ENCODE assay signal across 9 mouse cellular contexts in genomic region chr11:60027272-60027671, GRCm38 (mm10). TPM values are rescaled to one million over a fixed set of nuclear protein-coding genes. Genes with fewer than 3 reads are reported as not detected.
DNase-seq lines count a peak whose midpoint lies in the region; ATAC-seq and TF ChIP-seq lines count a peak whose summit lies in the region.
"Had no signal": no experiment of that assay in that cellular context is flagged by ENCODE, and none has a peak within 500 bp of the region (broad histone marks: within the 10 kb centered on the region; RNA-seq: fewer than 3 reads in every experiment).

No protein-coding gene starts in this region.

- TF ChIP-seq CTCF in midbrain, postnatal 0 days (IDR thresholded peaks at IDR 0.05): peak; percentile 87

- WGBS in hindbrain, embryonic 10.5 days: 1% methylated on average over 2 of the region's 2 CpGs
- WGBS in hindbrain, embryonic 12.5 days: 4% methylated on average over 2 of the region's 2 CpGs
- WGBS in intestine, embryonic 14.5 days: 3% methylated on average over 2 of the region's 2 CpGs
- 6% methylated on average over 2 of the region's 2 CpGs for WGBS in midbrain, postnatal 0 days

- H3K9ac ChIP-seq in hindbrain, embryonic 12.5 days: no peak overlapping the region
- no peak overlapping the region for H3K9ac ChIP-seq in intestine, embryonic 14.5 days (ENCODE audit: low read length)
- no peak overlapping the region for H3K9ac ChIP-seq in midbrain, postnatal 0 days (replicated peaks; ENCODE audit: low read length, poor library complexity, severe bottlenecking)
- H3K9ac ChIP-seq: stomach, embryonic 15.5 days had no signal

- H3K4me3 ChIP-seq in hindbrain, embryonic 10.5 days: no peak overlapping the region
- H3K4me3 ChIP-seq in hindbrain, embryonic 12.5 days: no peak overlapping the region
- no peak overlapping the region for H3K4me3 ChIP-seq in intestine, embryonic 14.5 days (ENCODE audit: low read depth, low read length)
- no peak overlapping the region for H3K4me3 ChIP-seq in midbrain, postnatal 0 days (ENCODE audit: low read depth, low read length)
- H3K4me3 ChIP-seq: stomach, embryonic 15.5 days had no signal

- H3K4me2 ChIP-seq in hindbrain, embryonic 12.5 days (replicated peaks): no peak overlapping the region
- no peak overlapping the region for H3K4me2 ChIP-seq in intestine, embryonic 14.5 days (ENCODE audit: low read length)
- no peak overlapping the region for H3K4me2 ChIP-seq in midbrain, postnatal 0 days (ENCODE audit: low read depth, low read length, poor library complexity, severe bottlenecking)
- H3K4me2 ChIP-seq: stomach, embryonic 15.5 days had no signal

- intact Hi-C loops in left cerebral cortex, postnatal 14 days (cut with DNase I): loop anchor here (1.0 to 2.0 kb wide), 2 partner anchors 62 to 146 kb away; no protein-coding TSS in a partner anchor

- no peaks in the 10 kb centered on the region for H3K9me3 ChIP-seq in hindbrain, embryonic 10.5 days
- H3K9me3 ChIP-seq in hindbrain, embryonic 12.5 days (replicated peaks): no peaks in the 10 kb centered on the region
- no peaks in the 10 kb centered on the region for H3K9me3 ChIP-seq in intestine, embryonic 14.5 days (ENCODE audit: control insufficient read depth, low read length)
- no peaks in the 10 kb centered on the region for H3K9me3 ChIP-seq in midbrain, postnatal 0 days (ENCODE audit: low read length)
- H3K9me3 ChIP-seq: stomach, embryonic 15.5 days had no signal

- ATAC-seq in hindbrain, embryonic 12.5 days (ENCODE audit: low FRiP score): no peak
- ATAC-seq in intestine, embryonic 14.5 days (replicated peaks; ENCODE audit: low FRiP score, low TSS enrichment, low read depth): 0 out of 2 replicates have a peak, but pooled peaks have one; percentile 16
- ATAC-seq in midbrain, postnatal 0 days (ENCODE audit: low FRiP score): no peak

- 0 out of 2 replicates have a peak, but pooled peaks cover 19% of the 10 kb centered on the region for H3K4me1 ChIP-seq in hindbrain, embryonic 10.5 days (replicated peaks)
- peaks cover 9% of the 10 kb centered on the region for H3K4me1 ChIP-seq in hindbrain, embryonic 12.5 days
- peaks cover 11% of the 10 kb centered on the region for H3K4me1 ChIP-seq in intestine, embryonic 14.5 days (replicated peaks; ENCODE audit: control insufficient read depth, insufficient read depth, low read length)
- H3K4me1 ChIP-seq in midbrain, postnatal 0 days (ENCODE audit: insufficient read depth, low read length): 0 out of 2 replicates have a peak, but pooled peaks cover 3% of the 10 kb centered on the region

- peak; percentile 81 for DNase-seq in hindbrain, embryonic 10.5 days (ENCODE audit: low spot score)
- peak; percentile 79 for DNase-seq in cerebellum, adult 11 months
- DNase-seq in gastrocnemius, adult 18-20 months (ENCODE audit: low spot score): peak; percentile 86
- DNase-seq in intestine, embryonic 14.5 days (ENCODE audit: low spot score): peak; percentile 94
- DNase-seq in left cerebral cortex, postnatal 14 days (ENCODE audit: low spot score in 2 of 2): peak; percentile 73 to 81
- peak; percentile 68 for DNase-seq in midbrain, postnatal 0 days (ENCODE audit: low spot score)
- peak; percentile 60 to 64 for DNase-seq in spleen, postnatal 36 days (ENCODE audit: low spot score in 2 of 2)

- no peaks in the 10 kb centered on the region for H3K36me3 ChIP-seq in hindbrain, embryonic 10.5 days
- H3K36me3 ChIP-seq in hindbrain, embryonic 12.5 days: no peaks in the 10 kb centered on the region
- no peaks in the 10 kb centered on the region for H3K36me3 ChIP-seq in intestine, embryonic 14.5 days (ENCODE audit: control insufficient read depth, insufficient read depth, low read length)
- H3K36me3 ChIP-seq in midbrain, postnatal 0 days (ENCODE audit: insufficient read depth, low read length): no peaks in the 10 kb centered on the region
- H3K36me3 ChIP-seq: stomach, embryonic 15.5 days had no signal

- H3K27ac ChIP-seq in hindbrain, embryonic 10.5 days: 0 out of 2 replicates have a peak overlapping the region, but pooled peaks have one; percentile 23
- H3K27ac ChIP-seq in hindbrain, embryonic 12.5 days: no peak overlapping the region
- H3K27ac ChIP-seq in intestine, embryonic 14.5 days (ENCODE audit: low read depth): peak overlapping the region; percentile 69; the same call in 1 of the 2 replicates
- no peak overlapping the region for H3K27ac ChIP-seq in midbrain, postnatal 0 days (ENCODE audit: low read depth, low read length)

- H3K27me3 ChIP-seq in hindbrain, embryonic 10.5 days (ENCODE audit: insufficient read depth, poor library complexity, severe bottlenecking): no peaks in the 10 kb centered on the region
- H3K27me3 ChIP-seq in hindbrain, embryonic 12.5 days: 0 out of 2 replicates have a peak, but pooled peaks cover 7% of the 10 kb centered on the region
- H3K27me3 ChIP-seq in intestine, embryonic 14.5 days (replicated peaks; ENCODE audit: control insufficient read depth, insufficient read depth, low read length): no peaks in the 10 kb centered on the region
- no peaks in the 10 kb centered on the region for H3K27me3 ChIP-seq in midbrain, postnatal 0 days (ENCODE audit: insufficient read depth, low read length)
- H3K27me3 ChIP-seq: stomach, embryonic 15.5 days had no signal

RNA-seq across cellular contexts. Expression of gene Pemt, which starts 19.0 kb away (rescaled TPM):
- 8.3 and 9.2 TPM in 2 replicates for polyA plus RNA-seq in hindbrain, embryonic 10.5 days (2016; fragmentation: Nextera tagmentation; extraction: Ambion mirVana)
- polyA plus RNA-seq in hindbrain, embryonic 12.5 days (2016; fragmentation: Nextera tagmentation; extraction: Ambion mirVana): 5.7 and 7.1 TPM in 2 replicates
- 1 to 10 TPM; 2.7 to 4.6 TPM for total RNA-seq in gastrocnemius, adult 18-20 months (2021)
- 9.1 and 12.5 TPM in 2 replicates for polyA plus RNA-seq in intestine, embryonic 14.5 days (2014; fragmentation: Nextera tagmentation; extraction: Ambion mirVana)
- total RNA-seq in left cerebral cortex, postnatal 14 days (2021): 1 to 10 TPM; 4.9 to 6.1 TPM
- total RNA-seq in midbrain, postnatal 0 days (2014; rRNA removed): 10.9 and 17.3 TPM in 2 replicates
- polyA plus RNA-seq in midbrain, postnatal 0 days (2015; fragmentation: Nextera tagmentation; extraction: Ambion mirVana): 12.7 and 13.6 TPM in 2 replicates

Comparison
In these comparisons a context has a peak if more than half of its experiments do, and no peak if none do; other contexts are left out.
1. H3K27ac ChIP-seq: peak in hindbrain, embryonic 10.5 days (single experiment) and intestine, embryonic 14.5 days (single experiment); none in hindbrain, embryonic 12.5 days (single experiment) and midbrain, postnatal 0 days (single experiment).
2. Peak in every context shown above with its lines, with median percentiles within 50 percentile points of each other: DNase-seq.